In genomic region chr12:80673170-80673569, GRCm38 (mm10) we compare ENCODE assay signal across 7 mouse cellular contexts. TPM values are rescaled to one million over a fixed set of nuclear protein-coding genes. Genes with fewer than 3 reads are reported as not detected.
DNase-seq lines count a peak whose midpoint lies in the region; ATAC-seq lines count a peak whose summit lies in the region.

No protein-coding gene starts in this region.

- no peaks in the 10 kb centered on the region for H3K4me1 ChIP-seq in liver, embryonic 11.5 days (replicated peaks; ENCODE audit: control insufficient read depth, insufficient read depth, low read length)

- H3K36me3 ChIP-seq in liver, embryonic 11.5 days (ENCODE audit: control insufficient read depth, insufficient read depth, low read length), result peaks cover 4% of the 10 kb centered on the region; the same call in 1 of the 2 replicates

- H3K4me2 ChIP-seq in liver, embryonic 11.5 days, result no peak overlapping the region

- no peaks in the 10 kb centered on the region for H3K27me3 ChIP-seq in liver, embryonic 11.5 days (replicated peaks; ENCODE audit: control insufficient read depth, insufficient read depth, low read length)

- 15% methylated on average over 3 of the region's 3 CpGs for WGBS in liver, embryonic 11.5 days

- H3K27ac ChIP-seq in liver, embryonic 11.5 days (ENCODE audit: low read depth, low read length), result no peak overlapping the region

- no peak overlapping the region for H3K9ac ChIP-seq in liver, embryonic 11.5 days (ENCODE audit: low read depth, low read length)

- no peak overlapping the region for H3K4me3 ChIP-seq in liver, embryonic 11.5 days (ENCODE audit: low read depth, low read length)

- peak; percentile 70 for ATAC-seq in liver, embryonic 11.5 days (replicated peaks; ENCODE audit: low FRiP score)

- DNase-seq in testis, postnatal 10 days (ENCODE audit: low spot score), result peak; percentile 65
- no peak for DNase-seq in testis, postnatal 14 days (ENCODE audit: low spot score)
- DNase-seq in adrenal gland, postnatal 10 days, result peak; percentile 73
- peak; percentile 35 for DNase-seq in embryo, embryonic 9.5 days (ENCODE audit: extremely low spot score)
- peak; percentile 44 to 67 for DNase-seq in kidney, adult 8-10 months
- no peak for DNase-seq in liver, embryonic 11.5 days (ENCODE audit: low spot score)
- peak; percentile 49 for DNase-seq in retina, postnatal 7 days (ENCODE audit: low read depth, low spot score)

- H3K9me3 ChIP-seq in liver, embryonic 11.5 days (ENCODE audit: control insufficient read depth, low read length), result no peaks in the 10 kb centered on the region

RNA-seq across cellular contexts. Expression of gene Plekhd1, which starts 19.2 kb away (rescaled TPM):
- total RNA-seq in adrenal gland, postnatal 10 days (2021), result under 1 TPM in 1 of 2 experiments, not detected in 1; 0.21 TPM
- polyA plus RNA-seq in liver, embryonic 11.5 days (2014; fragmentation: Nextera tagmentation; extraction: Ambion mirVana), result 0.70 and 1.1 TPM in 2 replicates

RNA-seq across cellular contexts. Expression of gene Erh, which starts 29.0 kb away (rescaled TPM):
- 10 to 100 TPM; 57.2 to 68.1 TPM for total RNA-seq in adrenal gland, postnatal 10 days (2021)
- polyA plus RNA-seq in liver, embryonic 11.5 days (2014; fragmentation: Nextera tagmentation; extraction: Ambion mirVana), result 304 and 308 TPM in 2 replicates

RNA-seq across cellular contexts. Expression of gene Slc39a9, which starts 29.5 kb away (rescaled TPM):
- total RNA-seq in adrenal gland, postnatal 10 days (2021), result 10 to 100 TPM; 33.8 to 38.6 TPM
- polyA plus RNA-seq in liver, embryonic 11.5 days (2014; fragmentation: Nextera tagmentation; extraction: Ambion mirVana), result 21.4 and 25.1 TPM in 2 replicates

Comparison
In these comparisons a context has a peak if more than half of its experiments do, and no peak if none do; other contexts are left out.
1. DNase-seq: peak in testis, postnatal 10 days (single experiment), adrenal gland, postnatal 10 days (single experiment), embryo, embryonic 9.5 days (single experiment), kidney, adult 8-10 months (2 of 2) and retina, postnatal 7 days (single experiment); none in testis, postnatal 14 days (single experiment) and liver, embryonic 11.5 days (single experiment).